Mouse (Mus musculus) heart, adult 8-10 months (tissue): ENCODE data around the gene Nrap. TPM values are rescaled to one million over a fixed set of nuclear protein-coding genes. Genes with fewer than 3 reads are reported as not detected.

ENCODE experiments used
- DNase-seq: peaks from one replicate; pipeline ENCODE4 v3.0.0; 2022; ENCODE audit warnings: low spot score
- total RNA-seq, 4 experiments: library from RNA; stranded (reverse); gene quantifications; 2 replicates each; pipeline ENCODE4 v1.2.4; 2022

Gene Nrap
- total RNA-seq, 4 experiments from 2014 or later: 392 to 561 (median 511) TPM

- no peak for DNase-seq
Measured at GRCm38 (mm10) chr19:56316531-56316930, 73.3 kb downstream of the Nrap start.

GRCm38 (mm10) chr19:56300835-56301234 lies 89.0 kb downstream of the Nrap start:
- DNase-seq: peak; percentile 21

- no peak for DNase-seq
Measured at GRCm38 (mm10) chr19:56297264-56297663, 92.6 kb downstream of the Nrap start.

- no peak for DNase-seq
Measured at GRCm38 (mm10) chr19:56296668-56297067, 93.2 kb downstream of the Nrap start.

- DNase-seq: peak; percentile 56
Measured at GRCm38 (mm10) chr19:56294654-56295399, 95.0 kb downstream of the Nrap start.

GRCm38 (mm10) chr19:56292335-56292734 lies 97.5 kb downstream of the Nrap start:
- DNase-seq: no peak

- DNase-seq: peak; percentile 26
Measured at GRCm38 (mm10) chr19:56291898-56292297, 97.9 kb downstream of the Nrap start.

- DNase-seq: no peak
Measured at GRCm38 (mm10) chr19:56289642-56290041, 100.2 kb downstream of the Nrap start.

GRCm38 (mm10) chr19:56288436-56288835 lies 101.4 kb downstream of the Nrap start:
- no peak for DNase-seq

- no peak for DNase-seq
Measured at GRCm38 (mm10) chr19:56287580-56288367, 102.1 kb downstream of the Nrap start.

- DNase-seq: no peak
Measured at GRCm38 (mm10) chr19:56286866-56287265, 103.0 kb downstream of the Nrap start, which contains the start of gene Habp2. Habp2 (plus strand) TSS chr19:56287137.

GRCm38 (mm10) chr19:56285222-56285621 lies 104.6 kb downstream of the Nrap start:
- no peak for DNase-seq

GRCm38 (mm10) chr19:56278366-56278765 lies 111.5 kb downstream of the Nrap start:
- no peak for DNase-seq

GRCm38 (mm10) chr19:56277951-56278350 lies 111.9 kb downstream of the Nrap start:
- no peak for DNase-seq

- no peak for DNase-seq
Measured at GRCm38 (mm10) chr19:56277140-56277804, 112.6 kb downstream of the Nrap start.

- no peak for DNase-seq
Measured at GRCm38 (mm10) chr19:56272081-56272480, 117.8 kb downstream of the Nrap start.

Other genes starting within 250 kb of the Nrap start
- not detected for gene Habp2, start 102.9 kb downstream of the Nrap start, total RNA-seq
- gene Casp7, start 7.1 kb upstream of the Nrap start, total RNA-seq: 10 to 100 TPM; 11.0 to 13.7 (median 12.3) TPM
- gene Plekhs1, start 71.6 kb upstream of the Nrap start, total RNA-seq: under 1 TPM in 3 of 4 experiments, not detected in 1; 0.14 to 0.41 (median 0.33) TPM
- 10 to 100 TPM in 2 of 4 experiments, 1 to 10 TPM in 2; 7.4 to 12.5 (median 10.6) TPM for gene Dclre1a, start 158.2 kb upstream of the Nrap start, total RNA-seq
- gene Nhlrc2, start 158.2 kb upstream of the Nrap start, total RNA-seq: 10 to 100 TPM; 25.7 to 28.2 (median 27.7) TPM